12 mouse cellular contexts compared by ENCODE assay signal in genomic region chr10:44607334-44607851, GRCm38 (mm10).
DNase-seq lines count a peak whose midpoint lies in the region; ATAC-seq and TF ChIP-seq lines count a peak whose summit lies in the region.
"Had no signal": no experiment of that assay in that cellular context is flagged by ENCODE, and none has a peak within 500 bp of the region (broad histone marks: within the 10 kb centered on the region; RNA-seq: fewer than 3 reads in every experiment).

No protein-coding gene starts in this region.

- no peak for TF ChIP-seq CTCF in kidney, postnatal 0 days (IDR thresholded peaks at IDR 0.05; ENCODE audit: low read depth)
- no peak for TF ChIP-seq CTCF in lung, postnatal 0 days (IDR thresholded peaks at IDR 0.05)

- 49% methylated on average over 5 of the region's 5 CpGs for WGBS in kidney, postnatal 0 days
- WGBS in lung, postnatal 0 days: 24% methylated on average over 5 of the region's 5 CpGs

- DNase-seq in kidney, postnatal 0 days (ENCODE audit: low spot score): peak; percentile 15
- DNase-seq in kidney, postnatal 10 days: no peak
- peak; percentile 6 to 18 for DNase-seq in urinary bladder, adult 18-20 months (ENCODE audit: low spot score in 2 of 2)
- no peak for DNase-seq in urinary bladder, adult 2 months (ENCODE audit: low spot score)
- peak; percentile 74 for DNase-seq in lung, postnatal 0 days (ENCODE audit: low spot score)
- no peak for DNase-seq in cerebellum, postnatal 4 days (ENCODE audit: low spot score in 2 of 2)
- no peak for DNase-seq in thymus, postnatal 14 days
- DNase-seq: kidney, adult 18-20 months; thymus, postnatal 36 days had no signal

- H3K9ac ChIP-seq in kidney, postnatal 0 days (ENCODE audit: low read depth, low read length): no peak overlapping the region
- H3K9ac ChIP-seq in lung, postnatal 0 days (replicated peaks; ENCODE audit: low read depth): no peak overlapping the region
- H3K9ac ChIP-seq: forebrain, embryonic 12.5 days; hindbrain, embryonic 13.5 days; limb, embryonic 12.5 days had no signal

- no peak overlapping the region for H3K4me3 ChIP-seq in kidney, postnatal 0 days (replicated peaks; ENCODE audit: low read depth, low read length)
- no peak overlapping the region for H3K4me3 ChIP-seq in lung, postnatal 0 days (ENCODE audit: low read depth, low read length)
- H3K4me3 ChIP-seq: forebrain, embryonic 12.5 days; hindbrain, embryonic 13.5 days; limb, embryonic 12.5 days had no signal

- no peaks in the 10 kb centered on the region for H3K4me1 ChIP-seq in kidney, postnatal 0 days (replicated peaks; ENCODE audit: insufficient read depth, low read length)
- no peaks in the 10 kb centered on the region for H3K4me1 ChIP-seq in lung, postnatal 0 days (ENCODE audit: insufficient read depth, low read depth, low read length)
- H3K4me1 ChIP-seq: forebrain, embryonic 12.5 days; hindbrain, embryonic 13.5 days had no signal

- no peak for ATAC-seq in kidney, postnatal 0 days (replicated peaks; ENCODE audit: low FRiP score, low read depth)
- peak; percentile 71 for ATAC-seq in lung, postnatal 0 days

- no peak for TF ChIP-seq EP300 in lung, postnatal 0 days (IDR thresholded peaks at IDR 0.05)

- no peak overlapping the region for H3K4me2 ChIP-seq in kidney, postnatal 0 days (ENCODE audit: low read length)
- no peak overlapping the region for H3K4me2 ChIP-seq in lung, postnatal 0 days (replicated peaks; ENCODE audit: low read depth, low read length)
- H3K4me2 ChIP-seq: forebrain, embryonic 12.5 days; hindbrain, embryonic 13.5 days; limb, embryonic 12.5 days had no signal

- no peak overlapping the region for H3K27ac ChIP-seq in kidney, postnatal 0 days
- H3K27ac ChIP-seq in lung, postnatal 0 days (ENCODE audit: low read length): no peak overlapping the region
- H3K27ac ChIP-seq: forebrain, embryonic 12.5 days; hindbrain, embryonic 13.5 days; limb, embryonic 12.5 days had no signal

- no peaks in the 10 kb centered on the region for H3K36me3 ChIP-seq in kidney, postnatal 0 days (ENCODE audit: insufficient read depth, low read length)
- H3K36me3 ChIP-seq in lung, postnatal 0 days (ENCODE audit: insufficient read depth, low read length): no peaks in the 10 kb centered on the region
- H3K36me3 ChIP-seq: forebrain, embryonic 12.5 days; hindbrain, embryonic 13.5 days; limb, embryonic 12.5 days had no signal

- no peaks in the 10 kb centered on the region for H3K9me3 ChIP-seq in kidney, postnatal 0 days (replicated peaks; ENCODE audit: low read length)
- no peaks in the 10 kb centered on the region for H3K9me3 ChIP-seq in lung, postnatal 0 days (ENCODE audit: low read length)
- H3K9me3 ChIP-seq: forebrain, embryonic 12.5 days; hindbrain, embryonic 13.5 days; limb, embryonic 12.5 days had no signal

- no peaks in the 10 kb centered on the region for H3K27me3 ChIP-seq in kidney, postnatal 0 days (ENCODE audit: insufficient read depth, low read length)
- no peaks in the 10 kb centered on the region for H3K27me3 ChIP-seq in lung, postnatal 0 days (replicated peaks; ENCODE audit: insufficient read depth, low read length)
- H3K27me3 ChIP-seq: forebrain, embryonic 12.5 days; hindbrain, embryonic 13.5 days had no signal

Comparison
In these comparisons a context has a peak if more than half of its experiments do, and no peak if none do; other contexts are left out.
1. DNase-seq: peak in kidney, postnatal 0 days (single experiment), urinary bladder, adult 18-20 months (2 of 2) and lung, postnatal 0 days (single experiment); none in kidney, postnatal 10 days (single experiment), urinary bladder, adult 2 months (single experiment), cerebellum, postnatal 4 days (0 of 2) and thymus, postnatal 14 days (single experiment).